Mouse (Mus musculus) erythroblast, adult 5-6 weeks (primary cell): ENCODE data around the gene Vmn1r165. TPM values are rescaled to one million over a fixed set of nuclear protein-coding genes. Genes with fewer than 3 reads are reported as not detected.
"Not testable (repeated sequence)": the region's sequence is repeated elsewhere in the genome, so short reads cannot be mapped to it uniquely, and the experiment has no call there.

Source experiments
- ATAC-seq: replicated peaks from 2 replicates; pipeline ENCODE4 v1.8.0; 2016; ENCODE audit warnings: moderate number of reproducible peaks, mild to moderate bottlenecking, moderate TSS enrichment, inconsistent platforms; ENCODE audit not compliant: poor library complexity, low FRiP score, severe bottlenecking
- total RNA-seq, 2 experiments: library from RNA; stranded (forward) in 1 of 2; stranded (reverse) in 1 of 2; fragments of 150-400 nt in 1 of 2; fragments of 200-764, 138-1000 nt in 1 of 2; gene quantifications; 2 replicates each; pipeline versions ENCODE4 v1.2.3 to v1.2.4; 2015 to 2017; ENCODE audit warnings: low replicate concordance in 2 of 2

Gene Vmn1r165
- total RNA-seq (2015; ENCODE audit: low replicate concordance): not detected in 2 replicates
- not detected in 2 replicates for total RNA-seq (2017; ENCODE audit: low replicate concordance)

GRCm38 (mm10) chr7:23217032-23217431, at the start of gene Vmn1r165:
Gene Vmn1r165, plus strand, starts transcription at chr7:23217332.
- not testable (repeated sequence) for ATAC-seq

GRCm38 (mm10) chr7:23251582-23251981, 34.5 kb downstream of the Vmn1r165 start, which contains the start of gene Vmn1r166:
Gene Vmn1r166, minus strand, starts transcription at chr7:23251682.
- ATAC-seq: not testable (repeated sequence)

Other genes with a start within 250 kb of the Vmn1r165 start
- gene Gm4214, start 232.7 kb upstream of the Vmn1r165 start, total RNA-seq (2015; ENCODE audit: low replicate concordance): not detected in 2 replicates
- not detected in 2 replicates for gene Gm4214, start 232.7 kb upstream of the Vmn1r165 start, total RNA-seq (2017; ENCODE audit: low replicate concordance)
- gene Gm4216, start 197.4 kb upstream of the Vmn1r165 start, total RNA-seq (2015; ENCODE audit: low replicate concordance): not detected in 2 replicates
- not detected in 2 replicates for gene Gm4216, start 197.4 kb upstream of the Vmn1r165 start, total RNA-seq (2017; ENCODE audit: low replicate concordance)
- gene Vmn1r163, start 161.8 kb upstream of the Vmn1r165 start, total RNA-seq (2015; ENCODE audit: low replicate concordance): not detected in 2 replicates
- not detected in 2 replicates for gene Vmn1r163, start 161.8 kb upstream of the Vmn1r165 start, total RNA-seq (2017; ENCODE audit: low replicate concordance)
- gene Gm8720, start 149.9 kb upstream of the Vmn1r165 start, total RNA-seq (2015; ENCODE audit: low replicate concordance): not detected in 2 replicates
- not detected in 2 replicates for gene Gm8720, start 149.9 kb upstream of the Vmn1r165 start, total RNA-seq (2017; ENCODE audit: low replicate concordance)
- not detected in 2 replicates for gene Gm10662, start 72.9 kb upstream of the Vmn1r165 start, total RNA-seq (2015; ENCODE audit: low replicate concordance)
- gene Gm10662, start 72.9 kb upstream of the Vmn1r165 start, total RNA-seq (2017; ENCODE audit: low replicate concordance): not detected in 2 replicates
- not detected in 2 replicates for gene Vmn1r166, start 34.4 kb downstream of the Vmn1r165 start, total RNA-seq (2015; ENCODE audit: low replicate concordance)
- not detected in 2 replicates for gene Vmn1r166, start 34.4 kb downstream of the Vmn1r165 start, total RNA-seq (2017; ENCODE audit: low replicate concordance)
- not detected in 2 replicates for gene Gm6902, start 61.6 kb downstream of the Vmn1r165 start, total RNA-seq (2015; ENCODE audit: low replicate concordance)
- not detected in 2 replicates for gene Gm6902, start 61.6 kb downstream of the Vmn1r165 start, total RNA-seq (2017; ENCODE audit: low replicate concordance)
- not detected in 2 replicates for gene Nlrp4e, start 83.9 kb downstream of the Vmn1r165 start, total RNA-seq (2015; ENCODE audit: low replicate concordance)
- gene Nlrp4e, start 83.9 kb downstream of the Vmn1r165 start, total RNA-seq (2017; ENCODE audit: low replicate concordance): not detected in 2 replicates
- not detected in 2 replicates for gene Nlrp5, start 168.6 kb downstream of the Vmn1r165 start, total RNA-seq (2015; ENCODE audit: low replicate concordance)
- gene Nlrp5, start 168.6 kb downstream of the Vmn1r165 start, total RNA-seq (2017; ENCODE audit: low replicate concordance): not detected in 2 replicates